Mouse (Mus musculus) heart, postnatal 0 days (tissue): ENCODE results near the gene Pcdh8.

ENCODE experiments used
- CTCF ChIP-seq: IDR thresholded peaks from 2 replicates; pipeline ENCODE4 v1.5.1; 2016; ENCODE audit warnings: antibody characterized with exemption, control low read depth, low read depth
- EP300 ChIP-seq: IDR thresholded peaks from 2 replicates; pipeline ENCODE4 v1.6.1; 2016; ENCODE audit warnings: antibody characterized with exemption, low read depth

GRCm38 (mm10) chr14:79736781-79737180, 34.3 kb downstream of the Pcdh8 start:
- TF ChIP-seq CTCF (no peak), EP300 (no peak)
